Mouse (Mus musculus): ENCODE results near the gene Cracr2a.

The Cracr2a gene

DNA sequence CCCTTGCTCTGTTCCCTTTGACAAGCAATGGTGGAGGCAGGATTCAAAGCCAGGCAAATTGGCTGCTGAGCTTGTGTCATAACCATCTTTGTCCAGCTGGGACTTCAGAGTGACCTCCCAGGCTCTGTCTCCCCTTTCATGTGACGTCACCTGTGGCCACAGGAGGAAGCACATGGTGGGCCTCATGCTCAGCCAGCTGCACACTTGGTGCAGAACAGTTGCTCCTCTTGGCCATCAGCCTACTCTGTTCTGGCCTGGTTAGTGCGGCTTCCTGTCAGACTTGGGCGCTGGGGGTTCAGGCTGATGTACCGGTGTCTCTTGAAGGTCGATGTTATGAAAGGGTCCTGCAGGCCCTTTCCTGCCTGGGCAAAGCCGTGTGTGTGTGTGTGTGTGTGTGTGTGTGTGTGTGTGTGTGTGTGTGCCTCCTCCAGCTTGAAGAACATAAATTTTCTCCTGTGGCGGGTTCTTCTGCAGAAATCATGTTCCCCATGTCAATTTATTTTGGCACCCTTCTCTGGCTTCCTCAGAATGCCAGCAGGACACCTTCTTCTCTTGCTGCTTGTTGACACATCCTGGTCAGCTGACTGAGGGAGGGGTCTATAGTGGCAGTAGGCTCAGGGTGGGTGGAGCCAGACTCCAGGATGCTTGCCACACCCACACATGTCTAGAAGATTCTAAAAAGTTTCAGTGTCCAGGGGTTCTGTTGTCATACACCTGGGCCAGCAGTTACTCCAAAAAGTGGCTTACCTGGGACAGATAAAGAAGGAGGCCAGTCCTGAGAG, 5.0 kb downstream of the Cracr2a start:
- in situ Hi-C loops (cut with MboI; ENCODE audit: low sequenced_read_pairs): no loop called here

DNA sequence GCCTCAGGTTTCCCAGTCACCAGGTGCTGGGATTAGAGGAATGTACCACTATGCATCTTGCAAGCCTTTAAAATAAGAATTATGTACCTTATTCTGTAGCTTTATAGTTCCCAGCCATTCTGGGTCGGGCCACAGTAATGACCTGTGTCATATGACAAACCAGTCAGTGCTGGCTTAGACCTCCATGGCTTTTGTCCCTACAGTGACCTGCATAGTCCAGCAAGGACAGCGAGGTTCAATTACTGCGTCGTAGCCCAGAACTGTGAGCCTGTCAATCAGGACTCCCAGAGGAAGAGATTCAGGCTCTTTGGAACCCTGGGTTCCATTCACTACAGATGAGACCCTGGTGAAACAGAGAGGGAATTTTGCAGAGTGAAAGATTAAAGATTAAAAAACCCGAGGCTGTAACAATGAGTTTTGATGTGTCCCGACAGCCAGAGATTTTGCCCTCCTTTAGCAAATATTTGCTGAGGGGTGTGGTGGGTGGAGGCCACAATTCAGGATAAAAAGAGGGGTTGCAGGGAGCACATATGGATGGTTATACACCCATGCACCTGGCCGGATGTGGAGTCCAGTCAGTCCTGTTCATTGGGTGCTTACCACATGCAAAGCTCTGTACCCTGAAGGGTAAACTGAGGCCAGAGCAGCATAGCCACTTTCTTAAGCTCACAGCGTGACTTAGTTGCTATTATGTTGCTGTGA, 10.9 kb downstream of the Cracr2a start:
- in situ Hi-C loops (cut with MboI; ENCODE audit: low sequenced_read_pairs): no loop called here

GRCm38 (mm10) chr6:127573779-127574463, 12.8 kb downstream of the Cracr2a start:
- in situ Hi-C loops (cut with MboI; ENCODE audit: low sequenced_read_pairs): no loop called here

- in situ Hi-C loops (cut with MboI; ENCODE audit: low sequenced_read_pairs): no loop called here
These were observed 14.1 kb downstream of the Cracr2a start for GRCm38 (mm10) chr6:127575194-127575593.

DNA sequence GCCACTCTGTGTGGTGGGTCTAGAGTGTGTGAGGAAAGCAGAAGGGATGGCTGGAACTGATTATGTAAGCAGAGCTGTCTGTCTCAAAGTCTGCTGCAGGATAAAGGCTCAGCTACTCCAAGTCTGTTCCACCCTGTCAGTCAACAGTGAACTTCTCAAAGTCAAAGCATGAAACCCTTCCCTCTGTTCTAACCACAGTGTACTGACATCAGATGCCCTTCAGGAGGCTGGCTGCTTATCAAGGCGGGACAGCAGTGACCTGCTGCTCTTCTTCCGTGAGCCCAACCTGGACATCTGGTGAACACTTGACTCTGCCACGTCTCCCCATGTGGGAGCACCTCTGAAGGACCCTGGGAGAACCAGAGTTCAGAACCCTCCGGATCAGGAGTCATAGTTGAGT, 16.6 kb downstream of the Cracr2a start:
- in situ Hi-C loops (cut with MboI; ENCODE audit: low sequenced_read_pairs): no loop called here

GRCm38 (mm10) chr6:127578316-127578715, 17.2 kb downstream of the Cracr2a start:
- in situ Hi-C loops (cut with MboI; ENCODE audit: low sequenced_read_pairs): no loop called here

DNA sequence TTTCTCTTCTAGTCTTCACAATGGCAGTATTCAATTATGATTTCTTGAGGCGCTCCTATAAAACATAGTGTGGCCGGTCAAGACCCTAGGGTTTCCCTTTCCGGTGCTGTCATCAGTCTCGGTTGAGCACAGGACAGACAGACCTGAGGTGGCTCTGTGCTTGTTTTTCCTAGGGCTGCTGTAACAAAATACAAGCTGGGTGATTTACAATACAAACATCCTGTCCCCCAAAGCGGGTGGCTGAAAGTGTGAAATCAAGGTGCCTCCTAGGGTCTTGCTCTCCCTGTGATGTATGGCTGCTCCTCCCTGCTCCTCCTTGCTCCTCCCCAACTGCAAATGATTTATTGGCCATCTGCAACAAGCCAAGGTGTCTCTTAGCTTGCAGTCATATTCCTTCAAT, 17.7 kb downstream of the Cracr2a start:
- in situ Hi-C loops (cut with MboI; ENCODE audit: low sequenced_read_pairs): no loop called here

DNA sequence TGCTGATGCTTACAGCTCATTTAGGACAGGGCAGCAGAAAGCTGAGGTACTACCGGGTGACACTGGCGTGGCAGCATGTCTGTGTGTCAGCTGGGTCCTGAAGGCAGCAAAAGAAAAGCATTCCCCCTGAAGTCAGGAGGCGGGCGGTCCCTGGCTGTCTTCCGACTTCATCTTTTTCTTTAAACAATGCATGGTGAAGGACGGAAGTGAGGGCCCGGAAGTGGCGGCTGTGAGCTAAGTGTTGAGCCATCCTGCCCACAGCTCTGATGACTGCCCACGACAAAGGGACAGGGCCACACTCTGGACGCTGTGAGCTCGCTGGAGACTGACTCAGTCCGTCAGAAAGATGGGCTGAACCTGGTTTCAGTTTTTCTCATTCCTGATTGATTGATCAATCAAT, 20.8 kb downstream of the Cracr2a start:
- in situ Hi-C loops (cut with MboI; ENCODE audit: low sequenced_read_pairs): no loop called here

GRCm38 (mm10) chr6:127582391-127583176, 21.4 kb downstream of the Cracr2a start:
- in situ Hi-C loops (cut with MboI; ENCODE audit: low sequenced_read_pairs): no loop called here

- in situ Hi-C loops (cut with MboI; ENCODE audit: low sequenced_read_pairs): no loop called here
These were observed 30.3 kb downstream of the Cracr2a start for GRCm38 (mm10) chr6:127591467-127591866.

DNA sequence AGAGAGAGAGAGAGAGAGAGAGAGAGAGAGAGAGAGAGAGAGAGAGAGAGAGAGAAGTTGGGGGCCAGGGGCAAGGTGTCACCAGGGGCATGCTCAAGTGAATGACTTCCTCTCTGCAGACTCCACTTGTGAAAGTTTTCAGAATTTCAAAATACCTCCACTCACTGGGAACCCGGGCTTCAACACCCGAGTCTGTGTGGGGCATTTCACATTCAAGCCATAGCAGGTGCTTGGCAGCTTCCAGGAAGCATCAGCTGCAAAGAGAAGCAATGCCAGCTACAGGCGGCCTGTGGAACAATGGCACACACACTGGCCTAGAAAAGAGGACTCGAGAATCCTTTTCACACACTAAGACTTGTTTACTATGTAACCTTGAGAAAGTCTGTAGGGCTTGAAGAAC, 32.3 kb downstream of the Cracr2a start:
- in situ Hi-C loops (cut with MboI; ENCODE audit: low sequenced_read_pairs): no loop called here

GRCm38 (mm10) chr6:127599280-127599679, 38.1 kb downstream of the Cracr2a start:
- in situ Hi-C loops (cut with MboI; ENCODE audit: low sequenced_read_pairs): no loop called here

- in situ Hi-C loops (cut with MboI; ENCODE audit: low sequenced_read_pairs): no loop called here
These were observed 44.2 kb downstream of the Cracr2a start for GRCm38 (mm10) chr6:127605067-127606025.

DNA sequence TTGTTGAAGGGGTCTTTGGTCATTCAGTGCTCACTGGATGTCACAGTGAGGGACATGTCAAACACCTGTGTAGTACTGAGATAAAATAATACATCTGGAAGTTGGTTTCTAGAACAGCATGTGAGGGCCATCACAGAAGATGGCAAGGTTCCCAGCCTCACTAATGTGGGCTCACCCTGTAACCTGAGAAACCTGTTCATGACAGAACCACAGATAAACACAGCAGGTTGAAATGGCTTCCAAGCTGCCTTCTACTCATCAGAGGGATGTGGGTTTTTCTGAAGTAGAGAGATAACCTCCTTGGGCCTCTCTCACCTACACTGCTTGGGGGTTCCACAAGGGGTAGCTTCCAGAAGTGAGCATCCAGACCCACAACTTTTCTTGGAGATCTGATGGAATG, 48.5 kb downstream of the Cracr2a start:
- in situ Hi-C loops (cut with MboI; ENCODE audit: low sequenced_read_pairs): no loop called here

DNA sequence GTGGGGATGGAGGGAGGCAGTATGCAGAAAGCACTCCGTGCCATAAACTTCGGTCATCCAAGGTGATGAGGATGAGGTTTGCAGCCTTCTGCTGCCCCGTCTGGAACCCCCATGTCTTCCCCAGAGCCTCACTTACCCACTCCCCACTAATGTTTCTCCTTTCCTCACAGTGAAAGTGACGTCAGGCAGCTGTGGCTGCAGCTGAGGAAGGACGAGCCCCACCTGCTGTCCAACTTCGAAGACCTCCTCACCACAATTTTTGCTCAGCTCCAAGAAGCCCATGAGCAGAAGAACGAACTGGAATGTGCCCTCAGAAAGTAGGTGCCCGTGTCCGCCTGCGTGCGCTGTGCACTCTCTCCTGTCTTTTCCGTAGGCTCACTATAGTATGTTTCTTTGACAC, 50.1 kb downstream of the Cracr2a start:
- in situ Hi-C loops (cut with MboI; ENCODE audit: low sequenced_read_pairs): no loop called here

- in situ Hi-C loops (cut with MboI; ENCODE audit: low sequenced_read_pairs): no loop called here
These were observed 53.2 kb downstream of the Cracr2a start for GRCm38 (mm10) chr6:127614083-127614984.

- in situ Hi-C loops (cut with MboI; ENCODE audit: low sequenced_read_pairs): no loop called here
These were observed 55.5 kb downstream of the Cracr2a start for GRCm38 (mm10) chr6:127616623-127617022.

DNA sequence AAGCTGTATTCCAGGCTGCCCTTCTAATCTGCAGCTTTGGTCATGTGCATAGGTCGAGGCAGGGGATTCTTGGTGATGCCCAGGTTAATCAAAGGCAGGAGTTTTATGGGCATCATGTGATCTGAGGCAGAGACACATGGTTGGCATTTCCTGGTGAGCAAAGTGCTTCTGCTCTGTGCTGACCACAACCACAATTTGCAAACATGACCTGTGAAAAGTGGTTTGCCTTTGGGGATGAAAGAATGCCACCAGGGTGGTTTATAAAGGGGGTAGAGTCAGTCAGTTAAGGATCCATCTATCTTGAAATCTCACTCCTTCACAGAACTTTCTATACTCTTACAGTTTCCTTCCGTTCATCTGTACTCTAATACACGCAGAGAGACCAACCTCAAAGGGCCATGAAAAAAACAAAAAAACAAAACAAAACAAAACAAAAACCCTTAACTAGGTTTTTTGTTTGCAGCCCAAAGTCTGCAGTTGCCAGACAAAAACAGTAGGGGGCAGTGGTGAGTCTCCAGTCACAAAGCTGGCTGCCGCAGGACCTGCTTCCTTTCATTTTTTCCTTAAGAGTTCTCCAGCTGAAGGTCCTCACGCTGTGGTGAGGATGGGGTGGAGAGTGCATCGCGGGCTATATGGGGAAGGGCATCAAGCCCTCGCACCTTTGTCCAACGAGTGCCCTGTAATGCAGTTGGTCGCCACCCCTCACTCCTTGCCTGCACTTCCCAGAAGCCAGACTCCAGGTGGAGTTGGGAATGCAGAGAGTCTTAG, 56.3 kb downstream of the Cracr2a start:
- in situ Hi-C loops (cut with MboI; ENCODE audit: low sequenced_read_pairs): no loop called here
